Mouse (Mus musculus) hindbrain, embryonic 10.5 days (tissue): ENCODE measurements around the gene Zscan2. TPM values are rescaled to one million over a fixed set of nuclear protein-coding genes. Genes with fewer than 3 reads are reported as not detected.

Experiments
- DNase-seq: peaks from one replicate; pipeline ENCODE4 v3.0.0-alpha.2; 2017; ENCODE audit warnings: low spot score
- H3K27ac ChIP-seq: fragments of 300-500 bp; sonication (generic); 2 replicates; pipeline ENCODE4 v1.5.1; 2016; ENCODE audit warnings: mild to moderate bottlenecking, moderate library complexity
- H3K27me3 ChIP-seq: fragments of 300-500 bp; sonication (generic); 2 replicates; pipeline ENCODE4 v1.6.1; 2016; ENCODE audit warnings: mild to moderate bottlenecking; ENCODE audit not compliant: poor library complexity, insufficient read depth, severe bottlenecking
- H3K36me3 ChIP-seq: fragments of 300-500 bp; sonication (generic); 2 replicates; pipeline ENCODE4 v1.6.1; 2016; ENCODE audit warnings: mild to moderate bottlenecking, moderate library complexity
- H3K4me1 ChIP-seq: fragments of 300-500 bp; sonication (generic); replicated peaks from 2 replicates; pipeline ENCODE4 v1.6.1; 2016; ENCODE audit warnings: mild to moderate bottlenecking
- H3K4me3 ChIP-seq: fragments of 300-500 bp; sonication (generic); 2 replicates; pipeline ENCODE4 v1.5.1; 2016; ENCODE audit warnings: mild to moderate bottlenecking, moderate library complexity
- H3K9me3 ChIP-seq: fragments of 300-500 bp; sonication (generic); 2 replicates; pipeline ENCODE4 v1.6.1; 2016; ENCODE audit warnings: mild to moderate bottlenecking, moderate library complexity
- WGBS: fragments of 180-500 bp; shearing (Covaris S2); methylation state at CpG from one replicate; pipeline ENCODE4 v1.1.7; 2016; 5-methylcytosine and 5-hydroxymethylcytosine counted together
- polyA plus RNA-seq: library from polyadenylated mRNA; unstranded; fragments of >200 nt; fragmentation: Nextera tagmentation; extraction: Ambion mirVana; gene quantifications from 2 replicates; pipeline ENCODE4 v1.2.1, GENCODE M21; 2016

Gene Zscan2
- polyA plus RNA-seq, 1 experiment from 2014 or later, result 4.0 TPM

DNA sequence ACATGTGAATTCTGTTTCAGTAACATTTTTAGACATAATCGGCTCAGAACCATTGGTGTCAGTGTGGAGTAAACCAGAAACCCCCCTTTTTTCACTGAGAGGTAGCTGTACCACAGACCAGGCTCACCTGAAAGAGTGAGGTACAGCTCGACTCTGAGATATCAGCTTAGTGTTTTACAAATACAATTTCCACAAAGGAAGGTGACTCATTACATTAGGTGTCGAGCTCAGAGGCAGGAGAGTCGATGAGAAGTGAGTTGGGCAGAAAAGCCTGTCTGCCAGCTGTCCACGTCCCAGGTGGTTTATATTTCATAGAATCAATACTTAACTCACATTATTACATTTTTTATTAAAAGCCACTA, 58.9 kb downstream of the Zscan2 start:
- Histone ChIP-seq H3K4me3 (no peak overlapping the region), H3K27me3 (no peaks in the 10 kb centered on the region), H3K36me3 (peaks cover 97% of the 10 kb centered on the region), H3K9me3 (no peaks in the 10 kb centered on the region), H3K4me1 (no peaks in the 10 kb centered on the region), H3K27ac (no peak overlapping the region)
- DNase-seq, result no peak
- WGBS, result 94% methylated on average over 5 of the region's 5 CpGs

DNA sequence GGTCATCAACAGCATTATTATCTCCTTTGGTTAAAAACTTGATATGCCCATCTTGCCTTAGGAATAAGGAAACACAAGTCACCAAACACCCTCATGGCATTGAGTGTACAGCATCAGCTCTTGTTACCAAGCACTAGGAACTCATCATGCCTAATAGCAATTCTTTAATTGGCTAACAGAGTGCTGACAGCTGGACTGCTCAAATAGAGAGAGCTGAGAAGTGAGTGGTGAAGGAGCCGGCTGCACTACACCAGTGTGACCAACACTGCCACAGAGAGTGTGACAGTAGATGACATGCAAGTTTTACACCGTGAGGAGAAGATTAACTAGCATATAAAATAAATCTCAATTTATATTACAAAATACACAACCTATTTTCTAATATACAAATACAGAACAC, 62.4 kb downstream of the Zscan2 start:
- Histone ChIP-seq H3K36me3 (peaks cover 96% of the 10 kb centered on the region), H3K27ac (no peak overlapping the region), H3K9me3 (no peaks in the 10 kb centered on the region), H3K27me3 (no peaks in the 10 kb centered on the region), H3K4me3 (no peak overlapping the region), H3K4me1 (no peaks in the 10 kb centered on the region)
- DNase-seq, result no peak
- WGBS, result 91% methylated on average over 2 of the region's 2 CpGs

Other genes starting within 250 kb of the Zscan2 start
- 8.1 and 10.1 TPM in 2 replicates for gene Crtc3, start 172.0 kb upstream of the Zscan2 start, polyA plus RNA-seq
- gene Iqgap1, start 34.9 kb upstream of the Zscan2 start, polyA plus RNA-seq, result 25.2 and 28.9 TPM in 2 replicates
- 46.3 and 48.4 TPM in 2 replicates for gene Wdr73, start 40.3 kb downstream of the Zscan2 start, polyA plus RNA-seq
- gene Nmb, start 44.2 kb downstream of the Zscan2 start, polyA plus RNA-seq, result 6.7 and 8.6 TPM in 2 replicates
- 187 and 192 TPM in 2 replicates for gene Sec11a, start 86.9 kb downstream of the Zscan2 start, polyA plus RNA-seq
- gene Zfp592, start 132.8 kb downstream of the Zscan2 start, polyA plus RNA-seq, result 11.8 and 16.2 TPM in 2 replicates
- 0.04 and 0.07 TPM in 2 replicates for gene Alpk3, start 196.7 kb downstream of the Zscan2 start, polyA plus RNA-seq